ENCODE assay signal across 1 mouse cellular context in the genomic region with DNA sequence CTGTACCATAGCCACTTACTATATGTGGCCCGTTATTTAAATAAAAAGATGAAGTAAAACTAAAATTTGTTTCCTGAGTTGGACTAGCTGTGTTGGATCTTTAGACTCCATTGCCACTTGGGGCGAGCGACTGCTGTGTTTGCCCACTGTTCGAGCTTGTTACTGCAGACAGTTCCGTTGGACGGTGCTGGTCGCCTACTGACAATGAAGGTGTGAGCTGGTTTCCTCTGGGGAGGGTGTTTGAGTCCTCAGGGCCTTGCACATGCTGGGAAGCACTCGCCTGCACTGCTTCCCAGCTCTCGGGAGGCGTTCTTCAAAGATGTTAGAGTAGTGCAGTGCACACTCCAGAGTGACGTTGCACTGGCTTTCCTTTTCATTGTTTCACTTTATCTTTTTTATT.
TF ChIP-seq lines count a peak whose summit lies in the region.

No protein-coding gene starts in this region.

TF ChIP-seq in C2C12, 6 proteins besides CTCF, POLR2A, EP300 and RAD21:
- TF ChIP-seq FOSL1 (IDR thresholded peaks at IDR 0.05; ENCODE audit: insufficient read depth, low read length, poor library complexity, severe bottlenecking) = no peak
